Mouse (Mus musculus): Measurements from ENCODE around the gene Gpr132.
A peak's percentile ranks its signal among the peaks of the same experiment; 100 is the strongest.

The Gpr132 gene

DNA sequence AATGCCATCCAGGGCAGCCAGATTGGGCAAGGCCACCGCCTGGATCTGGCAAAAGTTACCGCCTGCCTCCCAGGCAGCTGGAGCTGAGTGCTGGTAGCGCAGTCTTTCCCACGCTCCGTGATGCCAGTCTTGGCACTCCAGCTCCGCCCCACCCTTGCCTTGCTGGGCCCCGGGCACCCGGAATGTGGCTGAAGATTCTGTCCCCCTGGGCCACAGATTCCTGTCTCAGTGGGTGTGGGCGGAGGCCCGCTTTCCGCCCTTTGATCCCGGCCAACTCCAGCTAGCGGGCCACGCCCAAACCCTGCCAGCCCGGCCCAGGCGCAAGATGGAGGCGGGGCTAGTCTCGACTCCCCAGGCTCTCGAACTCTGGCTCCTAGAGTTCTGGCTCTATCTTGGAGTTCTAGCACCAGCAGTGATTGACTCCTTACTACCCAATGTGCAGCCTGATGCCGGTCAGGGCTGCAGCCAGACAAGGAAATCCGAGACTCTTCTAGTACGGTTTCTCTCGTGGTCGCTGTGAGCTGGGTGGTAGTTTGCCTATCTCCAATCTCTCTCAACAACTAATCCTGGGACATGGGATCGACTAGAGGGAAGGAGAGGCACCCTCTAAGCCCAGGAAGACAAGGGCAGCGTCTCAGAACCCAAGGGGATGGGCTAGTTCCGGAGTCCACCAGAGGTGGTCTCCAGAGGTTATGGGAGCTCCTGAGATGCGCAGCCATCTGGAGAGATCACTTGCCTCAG, 8.5 kb upstream of the Gpr132 start:
- peak; percentile 33 for DNase-seq

DNA sequence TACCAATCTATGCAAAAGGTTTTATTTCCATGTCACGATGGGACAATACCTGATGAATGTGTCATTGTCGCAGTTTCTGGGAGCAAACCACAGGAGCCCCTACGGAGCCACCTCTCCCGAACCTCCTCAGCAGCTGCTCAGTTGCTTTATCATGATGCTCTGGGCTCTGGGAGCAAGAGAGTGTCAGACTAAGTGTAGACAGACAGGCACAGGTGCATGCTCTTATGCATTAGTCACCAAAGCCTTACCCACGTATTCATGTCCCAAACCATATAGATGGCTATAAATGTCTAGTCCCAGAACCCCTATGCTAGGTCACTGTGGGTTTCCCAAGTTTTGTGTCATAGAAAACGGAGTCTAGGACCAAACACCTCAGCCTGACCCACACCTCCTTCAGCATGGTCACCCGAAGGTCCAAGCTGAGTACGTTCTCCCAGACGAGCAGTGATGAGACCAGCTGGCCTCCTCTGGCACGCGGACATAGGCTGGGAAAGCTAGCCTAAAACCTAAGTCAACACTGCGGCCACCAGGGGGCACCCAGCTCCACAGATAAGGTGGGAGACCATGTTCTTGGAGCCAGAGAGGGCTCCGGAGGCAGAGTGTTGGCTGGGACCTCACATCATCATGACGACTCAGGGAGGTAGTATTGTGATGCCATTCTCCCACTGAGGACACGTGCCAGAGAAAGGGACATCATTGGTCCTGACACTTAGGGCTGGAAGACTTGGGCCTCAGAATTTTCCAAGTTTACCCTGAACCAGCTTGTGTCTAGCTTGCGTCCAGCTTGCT, 7.4 kb upstream of the Gpr132 start:
- peak; percentile 80 for DNase-seq

DNA sequence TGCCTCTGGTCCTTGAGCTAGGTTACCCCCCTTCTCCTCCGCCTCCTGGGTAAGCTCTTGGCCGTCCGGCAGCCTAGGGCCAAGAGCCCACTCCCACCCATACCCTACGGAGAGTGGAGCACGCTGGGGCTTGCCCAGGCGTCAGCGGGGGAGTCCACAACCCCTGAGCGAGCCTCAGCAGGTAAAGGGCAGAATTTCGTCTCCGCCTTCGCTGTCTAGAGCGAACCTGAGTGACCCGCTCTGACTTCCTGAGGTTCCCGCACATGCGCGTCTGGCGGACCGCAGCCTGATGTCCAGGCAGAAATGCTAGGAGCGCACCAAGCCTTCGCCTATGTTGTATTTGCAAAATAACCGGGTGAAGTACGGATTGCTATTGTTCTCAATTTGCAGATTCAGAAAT, 6.2 kb upstream of the Gpr132 start:
- DNase-seq, result no peak

DNA sequence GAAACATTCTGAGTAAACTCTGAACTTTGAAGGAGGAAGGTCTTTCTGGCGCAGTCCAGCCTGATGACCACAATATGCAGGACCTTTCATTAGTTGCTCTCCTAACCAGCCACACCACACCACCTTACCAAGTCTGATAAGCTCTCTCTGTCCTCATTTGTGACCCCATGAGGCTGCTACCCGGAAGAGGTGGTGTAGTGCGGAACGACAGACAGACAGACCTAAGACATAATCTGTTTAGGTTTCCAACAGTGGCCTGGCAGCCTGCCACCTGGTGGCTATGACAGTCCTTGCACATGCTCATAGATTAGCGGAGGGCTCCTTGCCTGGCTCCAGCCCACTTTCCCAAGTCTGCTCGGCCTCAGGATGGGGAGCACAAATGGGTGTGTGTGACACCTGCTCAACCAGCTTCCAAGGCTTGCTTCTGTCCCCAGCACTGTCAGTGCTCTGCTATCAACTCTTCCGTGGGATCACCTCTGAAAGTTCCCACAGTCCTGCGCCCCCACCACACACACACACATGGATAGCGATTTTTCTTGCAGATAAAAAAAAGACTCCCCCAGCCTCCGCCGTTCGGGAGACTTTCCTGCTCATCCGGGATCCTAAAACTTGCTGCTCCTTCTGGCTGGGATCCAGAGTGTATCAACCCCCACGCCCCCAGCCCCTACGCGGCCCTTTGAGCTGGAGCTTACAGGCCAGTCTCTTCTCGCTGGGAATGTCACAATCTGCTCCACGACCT, 5.6 kb upstream of the Gpr132 start:
- peak; percentile 38 for DNase-seq

DNA sequence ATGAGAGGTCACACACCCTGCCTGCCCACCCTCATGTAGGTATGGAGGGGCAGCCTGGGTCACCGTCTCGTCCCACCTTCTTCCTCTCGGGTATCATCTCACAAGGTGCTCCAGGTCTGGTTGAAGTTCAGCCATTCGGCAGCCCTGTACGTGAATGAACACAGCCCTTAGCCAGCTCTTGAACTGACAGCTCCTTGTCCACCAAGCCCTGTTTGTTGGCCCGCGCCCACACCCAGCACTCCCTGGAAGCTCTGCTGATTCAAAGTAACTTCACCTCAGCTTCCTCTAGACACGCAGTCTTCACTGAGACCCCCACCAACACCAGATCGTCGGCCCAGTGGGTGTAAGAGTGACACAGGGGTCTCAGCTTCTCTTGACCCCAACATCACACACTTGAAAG, 5.0 kb upstream of the Gpr132 start:
- no peak for DNase-seq

DNA sequence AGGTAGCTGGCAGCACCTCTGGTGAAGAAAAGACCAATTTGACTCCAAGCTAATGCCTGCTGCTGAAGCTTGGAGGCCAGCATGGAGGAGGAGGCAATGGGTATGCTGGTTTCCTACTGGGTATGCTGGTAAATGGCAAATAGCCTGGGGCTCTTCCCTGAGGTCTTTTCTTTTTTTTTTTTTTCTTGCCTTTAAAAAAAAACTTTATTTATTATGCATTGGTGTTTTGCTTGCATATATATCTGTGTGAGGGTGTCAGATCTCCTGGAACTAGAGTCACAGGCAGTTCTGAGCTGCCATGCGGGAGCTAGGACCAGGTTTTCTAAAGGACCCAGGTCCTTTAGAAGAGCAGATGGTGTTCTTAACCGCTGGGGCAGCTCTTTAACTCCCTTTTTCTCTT, 3.2 kb upstream of the Gpr132 start:
- no peak for DNase-seq

DNA sequence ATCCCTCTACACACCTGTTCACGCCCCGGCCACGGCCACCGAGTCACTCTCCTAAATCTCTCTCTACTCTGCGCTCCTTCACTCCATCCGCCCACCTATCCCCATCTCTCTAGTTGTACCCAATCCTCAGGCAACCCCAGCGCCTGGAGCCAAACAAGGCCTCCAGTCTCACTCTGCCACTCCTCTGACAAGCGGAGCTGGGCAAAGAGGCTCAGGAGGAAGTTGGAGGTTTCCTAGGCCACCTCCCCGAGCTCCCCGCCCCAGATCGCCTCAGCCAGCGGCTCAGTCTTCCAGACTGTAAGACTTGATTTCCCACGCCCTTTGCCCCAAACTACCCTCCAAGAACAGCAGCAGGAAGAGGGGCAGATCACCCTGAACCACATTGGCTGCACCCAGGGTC, 2.7 kb upstream of the Gpr132 start:
- no peak for DNase-seq

DNA sequence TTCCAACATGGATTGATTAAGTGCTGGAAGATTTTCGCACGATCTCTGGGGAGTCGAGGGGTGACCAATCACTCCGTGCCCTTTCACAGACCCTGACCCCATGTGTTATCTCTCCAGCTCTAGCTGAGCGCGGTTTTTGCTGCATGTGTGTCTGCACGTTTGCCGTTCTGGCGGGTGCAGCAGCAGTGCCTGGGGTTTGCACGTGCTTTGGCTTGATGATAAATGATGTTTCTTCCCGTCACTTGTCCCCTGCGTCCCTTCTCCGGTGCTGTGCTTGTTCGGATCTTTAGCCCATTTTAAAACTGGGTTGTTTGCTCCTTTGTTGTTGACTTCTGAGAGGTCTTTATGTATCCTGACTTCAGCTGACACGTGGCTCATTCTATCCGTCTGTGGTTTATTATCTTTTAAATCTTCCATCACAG, 1.8 kb upstream of the Gpr132 start:
- DNase-seq, result no peak

DNA sequence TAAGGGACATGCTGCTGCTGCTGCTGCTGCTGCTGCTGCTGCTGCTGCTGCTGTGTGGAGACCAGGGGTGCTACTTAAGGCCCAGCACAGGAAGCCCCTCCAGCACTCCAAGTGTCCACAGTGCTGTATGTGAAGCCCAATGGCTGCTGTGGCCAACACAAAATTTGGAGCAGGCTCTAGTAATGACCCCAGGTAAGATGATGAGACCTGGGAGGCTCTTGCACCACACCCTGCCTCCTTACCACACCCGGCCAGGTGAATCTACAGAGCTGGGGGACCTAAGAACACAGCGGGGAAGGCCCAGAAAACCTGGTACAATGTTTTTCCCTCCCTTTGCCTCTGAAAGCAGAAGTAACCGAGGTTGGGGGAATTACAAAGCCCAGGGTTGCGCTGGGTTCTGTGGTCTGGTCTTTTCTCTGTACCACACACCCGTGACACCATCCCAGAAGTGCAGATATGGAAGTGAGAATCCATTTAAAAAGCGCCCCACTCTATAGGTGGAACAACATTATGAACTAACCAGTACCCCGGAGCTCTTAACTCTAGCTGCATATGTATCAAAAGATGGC, 838 bp downstream of the Gpr132 start:
- DNase-seq, result no peak

DNA sequence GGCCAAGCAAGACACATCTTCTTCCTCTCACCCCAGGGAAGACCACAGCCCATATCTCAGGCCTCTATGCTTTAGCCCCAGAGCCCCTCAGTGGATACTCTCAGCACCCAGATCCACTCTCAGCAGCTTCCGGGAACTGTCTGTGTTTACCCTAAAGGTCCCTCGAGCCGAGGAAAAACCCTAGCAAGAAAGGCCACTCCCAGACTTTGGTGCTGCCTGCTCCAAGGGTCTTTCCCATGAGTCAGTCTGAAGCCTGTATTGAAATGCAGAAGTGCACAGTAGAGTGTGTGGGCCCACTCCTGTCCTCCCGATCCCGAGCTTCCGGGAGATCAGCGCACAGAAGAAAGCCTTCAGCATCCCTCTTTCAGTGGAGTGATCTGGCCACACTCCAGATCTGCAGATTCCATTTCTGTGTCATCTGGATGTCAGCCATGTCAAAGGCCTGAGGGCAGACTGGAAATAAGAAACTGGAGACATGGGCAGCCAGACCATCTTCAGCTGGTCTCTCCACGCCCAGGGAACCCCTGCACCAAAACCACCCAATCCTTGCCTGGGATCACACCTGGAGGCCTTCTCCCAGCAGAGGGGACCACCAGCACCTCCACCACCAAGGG, 1.5 kb downstream of the Gpr132 start:
- DNase-seq, result no peak

DNA sequence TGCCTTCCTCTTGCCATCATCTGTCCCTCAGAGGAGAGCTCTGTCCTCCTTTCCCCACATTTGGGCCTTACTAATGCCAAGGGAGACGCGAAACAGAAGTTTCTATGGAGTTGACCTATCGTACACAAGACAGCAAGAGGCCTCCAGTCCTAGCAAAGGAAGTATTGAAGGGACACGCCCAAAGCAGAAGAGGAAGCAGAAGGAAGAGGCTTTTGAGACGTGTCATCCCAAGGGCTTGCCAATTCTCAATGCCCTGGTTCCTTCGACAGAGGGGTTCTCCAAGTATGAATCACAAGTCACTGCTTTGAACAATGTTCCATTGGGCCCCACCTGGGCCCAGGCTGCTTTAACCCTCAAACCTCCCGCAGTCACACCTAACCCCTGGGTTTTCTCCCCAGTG, 3.2 kb downstream of the Gpr132 start:
- DNase-seq, result no peak

DNA sequence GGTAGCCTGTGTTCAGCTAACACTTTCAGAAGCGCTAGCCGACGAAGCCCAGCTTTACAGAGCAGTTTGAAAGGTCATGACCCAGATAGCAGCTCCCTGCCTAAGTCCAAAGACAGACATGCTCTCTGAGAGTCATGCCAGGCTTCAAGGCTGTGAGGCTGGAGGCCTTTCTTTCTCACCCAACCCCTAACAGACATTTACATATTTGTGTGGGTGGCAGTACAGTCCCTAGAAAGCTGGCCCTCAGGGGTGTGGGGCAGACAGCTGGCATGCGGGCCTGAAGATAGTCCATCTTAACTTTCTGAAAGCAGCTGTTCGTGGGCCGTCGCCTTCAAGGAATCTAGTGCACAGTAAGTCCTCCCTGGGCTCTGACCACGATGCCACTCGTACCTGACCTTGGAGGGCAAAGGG, 6.1 kb downstream of the Gpr132 start:
- no peak for DNase-seq

DNA sequence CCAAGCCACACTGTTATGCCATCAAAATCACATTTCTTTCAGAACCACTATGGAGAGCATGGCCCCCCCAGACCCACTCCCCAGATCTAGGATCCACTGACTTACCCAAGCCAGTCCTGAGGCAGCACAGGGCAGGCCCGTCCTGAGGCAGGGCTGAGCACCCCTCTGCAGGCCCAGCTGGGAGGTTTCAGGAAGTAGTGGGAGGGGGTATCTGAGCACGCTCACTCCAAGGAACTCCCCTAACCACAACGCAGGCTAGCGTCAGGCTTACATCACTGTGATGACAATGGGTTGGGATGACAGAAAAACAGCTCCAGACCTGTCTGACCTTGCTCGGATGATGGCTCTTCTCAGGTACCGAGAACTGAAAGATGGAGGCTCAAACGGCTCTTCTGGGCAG, 7.3 kb downstream of the Gpr132 start:
- no peak for DNase-seq

DNA sequence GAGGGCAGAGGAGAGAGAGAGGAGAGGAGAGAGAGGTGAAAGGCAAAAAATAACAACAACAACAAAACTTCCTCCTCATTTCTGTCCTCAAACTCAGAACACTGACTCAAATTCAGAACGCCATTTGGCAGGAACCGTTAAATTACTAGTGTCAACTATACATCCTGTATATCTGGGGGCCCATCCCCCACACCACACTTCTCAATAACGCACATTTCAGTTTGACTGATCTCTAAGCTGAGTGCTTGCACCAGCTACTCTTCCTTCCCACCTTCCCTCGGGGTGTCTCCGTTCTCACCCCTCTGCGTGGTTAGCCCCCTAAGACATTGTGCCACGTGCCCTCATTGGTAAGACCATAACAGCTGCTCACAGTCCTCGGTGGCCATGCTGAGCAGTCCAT, 8.1 kb downstream of the Gpr132 start:
- DNase-seq, result no peak

DNA sequence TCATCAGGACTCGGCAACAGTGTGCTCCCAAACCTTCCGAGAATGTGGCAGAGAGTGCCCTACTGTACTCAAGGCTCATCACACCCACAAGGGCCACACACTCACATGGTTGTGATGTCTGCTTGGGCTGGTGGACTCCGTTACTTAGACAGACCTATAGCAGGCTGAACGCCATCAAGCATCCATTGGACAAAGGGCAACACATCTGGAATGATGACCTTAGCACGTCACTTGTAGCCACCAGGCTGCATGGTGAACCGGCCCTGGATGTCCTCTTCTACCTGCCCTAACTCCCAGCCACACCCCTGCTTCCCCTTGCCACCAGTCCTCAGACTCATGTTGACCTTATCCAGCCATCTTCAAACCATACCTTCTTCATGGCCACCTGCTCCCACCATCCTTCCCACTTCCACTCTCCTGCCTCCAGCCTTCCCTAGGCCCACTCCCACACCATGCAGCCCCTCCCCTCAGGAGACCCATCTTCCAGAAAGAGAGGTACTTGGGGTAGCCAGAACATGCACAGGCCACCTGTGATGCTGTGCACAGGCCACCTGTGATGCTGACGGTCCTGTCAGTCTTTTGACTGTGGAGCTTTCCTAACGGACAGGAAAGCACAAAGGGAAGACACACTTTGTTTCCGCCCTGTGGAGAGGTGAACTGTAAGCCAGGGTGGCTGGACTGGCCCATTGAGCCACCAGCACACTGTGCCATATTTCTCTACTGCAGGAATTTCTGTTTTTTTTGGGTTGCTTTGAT, 9.3 kb downstream of the Gpr132 start:
- DNase-seq, result no peak

DNA sequence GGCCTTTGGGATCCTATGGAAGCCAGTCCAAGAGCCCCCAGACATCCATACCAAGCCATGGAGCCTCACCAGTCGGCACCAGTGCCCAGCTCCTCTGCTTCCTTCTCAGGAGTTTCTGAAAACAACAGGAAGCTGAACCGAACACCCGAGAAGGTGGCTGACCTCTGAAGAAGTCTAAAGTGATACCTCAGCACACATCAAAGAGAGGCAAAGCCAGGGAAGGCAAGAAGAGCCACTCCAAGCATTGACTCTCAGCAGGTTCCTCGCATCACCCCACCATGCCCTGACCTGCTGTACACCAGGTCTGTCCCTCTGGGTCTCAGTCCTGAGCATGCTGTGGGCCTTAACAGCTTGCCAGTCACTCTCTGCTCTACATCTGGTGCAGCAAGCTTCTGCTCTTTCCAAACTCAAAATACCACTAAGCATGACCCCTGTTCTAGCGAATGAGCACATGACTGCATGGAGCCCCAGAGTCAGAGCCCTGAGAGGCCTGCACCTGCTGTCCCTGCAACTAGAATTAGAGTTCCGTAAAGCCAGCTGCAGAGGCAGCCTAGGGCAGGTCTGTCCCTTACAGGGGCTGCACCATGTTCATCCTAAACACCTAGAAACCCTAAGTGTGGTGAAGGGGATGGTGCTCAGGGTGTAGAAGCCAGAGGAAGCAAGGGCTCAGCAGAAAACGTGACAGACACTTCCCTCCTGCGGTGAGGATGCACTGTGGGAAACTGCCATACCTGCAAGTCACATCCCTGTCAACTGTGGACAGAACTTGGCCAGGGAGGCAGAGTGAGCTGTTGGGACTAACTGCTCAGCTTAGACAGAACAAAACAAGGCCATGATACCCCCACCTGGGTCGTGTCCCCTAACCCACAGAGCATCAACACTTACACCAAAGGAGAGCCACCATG, 10.8 kb downstream of the Gpr132 start:
- DNase-seq, result no peak

DNA sequence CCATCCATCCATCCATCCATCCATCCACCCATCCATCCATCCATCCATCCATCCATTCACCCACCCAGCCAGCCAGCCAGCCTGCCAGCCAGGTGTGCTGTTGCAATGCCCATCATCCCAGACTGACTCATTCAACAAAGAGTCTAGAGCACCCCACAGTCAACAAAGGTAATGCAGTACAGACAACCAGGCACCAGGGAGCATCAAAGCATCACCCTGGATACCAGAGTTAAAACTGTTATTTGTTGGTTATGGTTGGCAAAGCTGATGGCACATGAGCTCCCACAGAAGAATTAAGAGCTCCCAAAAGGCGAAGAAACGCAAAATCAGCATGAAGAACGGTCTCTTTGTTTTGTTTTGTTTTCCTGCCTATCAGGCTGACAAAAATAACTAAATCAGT, 11.7 kb downstream of the Gpr132 start:
- no peak for DNase-seq

DNA sequence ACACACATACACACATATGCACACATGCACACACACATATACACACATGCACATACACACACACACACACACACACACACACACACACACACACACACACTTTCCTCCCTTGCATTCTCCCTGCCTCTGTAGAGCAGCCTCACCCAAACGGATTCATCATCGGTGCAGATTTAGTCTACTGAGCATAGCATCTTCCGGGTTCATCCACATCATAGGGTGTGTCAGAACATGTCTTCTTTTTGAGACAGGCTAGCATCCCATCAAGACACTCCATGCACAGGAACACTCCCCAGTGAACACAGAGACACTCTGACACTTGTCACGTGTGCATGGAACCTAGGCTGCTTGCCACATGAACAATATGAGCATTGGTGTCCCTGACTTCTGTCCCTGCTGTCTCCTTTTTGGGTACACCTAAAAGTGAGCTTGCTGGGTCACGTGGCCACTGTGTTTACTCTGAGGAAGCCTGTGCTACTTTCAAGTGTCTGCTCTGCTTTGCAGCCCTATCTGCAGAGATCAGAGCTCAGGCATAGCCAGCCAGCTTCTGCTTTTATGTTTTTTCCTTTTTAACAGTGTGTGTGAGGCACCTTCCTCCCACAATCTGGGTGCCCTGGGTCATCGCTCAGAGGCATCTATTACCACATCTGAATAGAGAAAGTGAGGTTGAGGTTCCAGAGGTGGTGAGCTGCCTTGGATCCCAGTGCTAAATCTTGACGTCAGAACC, 13.3 kb downstream of the Gpr132 start:
- DNase-seq, result no peak

DNA sequence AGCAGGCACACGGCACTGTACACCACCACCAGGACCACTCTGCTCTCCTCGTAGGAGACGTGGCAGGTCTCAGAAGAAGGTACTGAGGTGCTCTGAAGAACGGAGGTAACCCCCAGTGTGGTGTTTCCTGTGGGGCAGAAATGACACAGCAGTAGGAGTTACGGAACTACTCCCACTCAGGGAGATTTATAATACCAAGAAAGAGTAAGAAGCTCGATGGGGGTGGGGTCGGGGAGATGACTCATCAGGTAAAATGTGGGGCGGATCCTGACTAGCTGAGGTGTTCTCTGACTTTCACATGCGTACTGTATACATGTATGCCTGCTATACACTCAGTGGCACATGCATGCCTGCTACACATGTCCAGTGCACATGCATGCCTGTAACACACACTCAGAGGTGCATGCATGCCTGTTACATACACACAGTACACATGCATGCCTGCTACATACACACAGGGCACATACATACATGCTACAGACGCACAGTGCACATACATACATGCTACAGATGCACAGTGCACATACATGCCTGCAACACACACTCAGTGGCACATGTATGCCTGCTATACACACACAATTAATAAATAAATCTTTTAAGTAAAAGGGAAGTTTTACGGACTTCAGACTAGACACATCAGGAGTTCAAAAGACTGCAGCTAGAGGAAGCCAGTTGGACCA, 14.8 kb downstream of the Gpr132 start:
- DNase-seq, result peak; percentile 26

DNA sequence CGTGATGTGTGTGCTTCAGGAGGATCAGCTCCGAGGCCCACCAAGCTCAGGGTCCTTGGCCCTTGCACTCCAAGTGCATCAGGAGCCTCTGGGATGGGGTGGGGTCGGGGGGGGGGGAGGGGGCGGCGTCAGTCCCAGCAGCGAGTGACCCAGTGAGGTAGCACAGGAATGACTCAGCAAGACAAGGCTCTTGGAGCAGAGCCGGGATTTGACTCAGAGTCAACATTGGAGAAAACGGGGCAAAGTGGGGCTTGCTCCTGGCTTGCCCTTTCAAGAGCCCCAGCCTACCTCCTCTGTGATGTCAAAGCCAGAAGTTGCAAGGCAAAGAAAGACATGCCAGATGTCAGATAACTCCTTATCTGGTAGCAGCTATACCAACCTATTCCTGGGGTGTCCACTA, 16.9 kb downstream of the Gpr132 start:
- DNase-seq, result no peak
